Mouse (Mus musculus) liver, adult 2 months (tissue): Measurements from ENCODE around the gene Ccdc77. TPM values are rescaled to one million over a fixed set of nuclear protein-coding genes. Genes with fewer than 3 reads are reported as not detected.

ENCODE experiments used
- DNase-seq: peaks from one replicate; pipeline ENCODE4 v3.0.0-alpha.2; 2011; ENCODE audit warnings: low read depth, low spot score; ENCODE audit errors: extremely low read depth
- H3K27ac ChIP-seq: fragments of 200-500 bp; replicated peaks from 2 replicates; pipeline ENCODE4 v1.5.1; 2012; ENCODE audit warnings: low read depth, mild to moderate bottlenecking, control low read depth, inconsistent platforms, low read length; ENCODE audit not compliant: insufficient read depth
- H3K27me3 ChIP-seq: fragments of 200-500 bp; 2 replicates; pipeline ENCODE4 v1.6.1; 2012; ENCODE audit warnings: mild to moderate bottlenecking, moderate library complexity, low read length, inconsistent platforms; ENCODE audit not compliant: control insufficient read depth, insufficient read depth
- H3K36me3 ChIP-seq: fragments of 200-500 bp; 2 replicates; pipeline ENCODE4 v1.6.1; 2012; ENCODE audit warnings: low read length, inconsistent platforms; ENCODE audit not compliant: control insufficient read depth, insufficient read depth
- H3K4me1 ChIP-seq: fragments of 200-500 bp; 2 replicates; pipeline ENCODE4 v1.6.1; 2011; ENCODE audit warnings: low read length; ENCODE audit not compliant: control insufficient read depth, insufficient read depth
- H3K4me3 ChIP-seq: fragments of 200-500 bp; 2 replicates; pipeline ENCODE4 v1.5.1; 2011; ENCODE audit warnings: low read depth, mild to moderate bottlenecking, control low read depth, low read length, moderate library complexity; ENCODE audit not compliant: insufficient read depth
- H3K79me2 ChIP-seq: fragments of 200-500 bp; 2 replicates; pipeline ENCODE4 v1.6.1; 2012; ENCODE audit warnings: inconsistent platforms, mild to moderate bottlenecking, low read length, moderate library complexity; ENCODE audit not compliant: control insufficient read depth, insufficient read depth
- H3K9ac ChIP-seq: fragments of 200-500 bp; 2 replicates; pipeline ENCODE4 v1.6.1; 2012; ENCODE audit warnings: low read depth, mild to moderate bottlenecking, control low read depth, inconsistent platforms, low read length
- CTCF ChIP-seq: fragments of 200-500 bp; IDR thresholded peaks from 2 replicates; pipeline ENCODE4 v1.5.1; 2011; ENCODE audit warnings: low read depth, low read length, control low read depth
- POLR2A ChIP-seq: fragments of 200-500 bp; IDR thresholded peaks from 2 replicates; pipeline ENCODE4 v1.6.1; 2011; ENCODE audit warnings: low read length, control low read depth; ENCODE audit not compliant: insufficient read depth; ENCODE audit errors: extremely low read depth
- WGBS: fragments of 180-500 bp; shearing (Covaris S2); methylation state at CpG from one replicate; pipeline ENCODE4 v1.1.7; 2018; 5-methylcytosine and 5-hydroxymethylcytosine counted together
- polyA plus RNA-seq: library from polyadenylated mRNA; depleted of rRNA; stranded (reverse); fragments of >200 nt; gene quantifications from 2 replicates; pipeline ENCODE4 v1.2.3, GENCODE M21; 2012; rRNA removed
- total RNA-seq: library from RNA; depleted of rRNA; stranded (reverse); fragments of >200 nt; gene quantifications from 2 replicates; pipeline ENCODE4 v1.2.3, GENCODE M21; 2014; rRNA removed

The Ccdc77 gene
- total RNA-seq (4.5 and 5.0 TPM in 2 replicates), polyA plus RNA-seq (1.0 and 1.5 TPM in 2 replicates)

DNA sequence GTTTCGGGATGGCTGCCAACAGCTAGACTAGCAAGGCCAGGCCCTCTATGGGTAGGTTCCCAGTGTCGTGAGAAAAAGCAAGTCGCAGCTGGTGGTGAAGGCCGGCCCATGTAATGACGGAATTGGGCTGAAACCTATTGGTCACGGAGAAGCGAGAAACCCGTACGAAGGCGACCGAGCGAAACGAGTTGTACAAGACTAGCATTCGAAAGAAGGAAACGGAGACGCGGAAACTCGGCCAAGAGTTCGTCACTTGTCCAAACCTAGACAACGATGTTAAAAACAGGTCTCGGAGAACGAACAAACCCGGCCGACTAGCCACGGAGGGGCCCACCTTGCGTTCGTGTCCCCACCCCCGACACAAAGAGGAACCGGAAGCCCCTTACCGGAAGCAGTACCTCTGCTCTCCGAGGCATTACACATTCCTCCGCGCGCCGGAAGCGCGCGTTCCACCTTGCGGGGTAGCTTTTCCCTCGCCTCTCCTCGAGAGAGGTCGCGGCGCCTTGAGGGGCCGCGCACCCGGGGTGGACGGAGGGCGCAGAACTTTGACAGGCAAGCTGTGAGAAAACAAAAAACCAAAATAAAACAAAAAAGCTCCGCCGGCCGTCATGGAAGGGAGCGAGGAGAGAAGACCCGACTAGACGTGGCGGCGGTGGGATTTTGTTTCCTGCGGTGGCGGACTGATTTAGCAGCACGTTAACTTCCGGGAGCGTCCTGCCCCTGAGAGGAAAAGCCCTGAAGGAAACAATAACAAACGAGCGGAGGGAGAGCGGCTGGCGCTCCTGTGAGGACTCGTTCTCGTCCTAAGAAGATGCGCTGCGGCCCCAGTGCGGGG, at the start of gene Ccdc77, which contains the start of gene Kdm5a:
Ccdc77 (minus strand) TSS at position 687 of the 835 bp plus-strand sequence.
Kdm5a (plus strand) TSS at position 437 of the 835 bp plus-strand sequence.
- peaks cover 12% of the 10 kb centered on the region for H3K4me1 ChIP-seq
- whole genome bisulfite sequencing, result under 1% methylated on average over 71 of the region's 71 CpGs
- H3K79me2 ChIP-seq, result peaks cover 19% of the 10 kb centered on the region; the same call in 1 of the 2 replicates
- H3K27ac ChIP-seq, result peak within 1 kb of the TSS; percentile 98
- peak; percentile 94 for DNase-seq
- H3K4me3 ChIP-seq, result peak within 1 kb of the TSS; percentile 93
- no peaks in the 10 kb centered on the region for H3K27me3 ChIP-seq
- no peak; the same call in 1 of the 2 replicates for TF ChIP-seq CTCF
- TF ChIP-seq POLR2A, result peak; percentile 83
- peaks cover 16% of the 10 kb centered on the region for H3K36me3 ChIP-seq
- H3K9ac ChIP-seq, result peak within 1 kb of the TSS; percentile 91

DNA sequence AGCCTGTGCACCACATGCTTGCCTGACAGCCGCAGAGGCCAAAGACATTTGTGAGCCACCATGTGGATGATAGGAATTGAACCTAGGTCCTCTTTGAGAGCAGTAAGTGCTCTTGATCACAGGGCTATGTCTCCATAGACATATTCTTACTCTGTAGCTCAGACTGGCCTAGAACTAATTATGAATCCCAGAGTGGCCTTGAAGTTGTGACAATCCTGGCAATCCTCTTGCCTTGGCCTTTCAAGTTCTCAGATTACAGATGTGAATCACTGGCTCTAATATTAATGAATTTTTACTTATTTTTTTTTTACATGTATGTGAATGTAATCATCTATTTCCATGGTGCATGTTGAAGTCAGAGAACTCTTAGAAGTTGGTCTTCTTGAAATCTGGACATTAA, 39.8 kb upstream of the Ccdc77 start:
- H3K27ac ChIP-seq, result no peak overlapping the region
- no peak for TF ChIP-seq POLR2A
- no peak for TF ChIP-seq CTCF
- H3K36me3 ChIP-seq, result peaks cover 66% of the 10 kb centered on the region
- H3K4me3 ChIP-seq, result no peak overlapping the region
- WGBS, result 94% methylated on average over 1 of the region's 1 CpGs
- no peak overlapping the region for H3K9ac ChIP-seq
- H3K4me1 ChIP-seq, result no peaks in the 10 kb centered on the region
- H3K27me3 ChIP-seq, result no peaks in the 10 kb centered on the region
- H3K79me2 ChIP-seq, result no peaks in the 10 kb centered on the region; the same call in 1 of the 2 replicates
- DNase-seq, result no peak

DNA sequence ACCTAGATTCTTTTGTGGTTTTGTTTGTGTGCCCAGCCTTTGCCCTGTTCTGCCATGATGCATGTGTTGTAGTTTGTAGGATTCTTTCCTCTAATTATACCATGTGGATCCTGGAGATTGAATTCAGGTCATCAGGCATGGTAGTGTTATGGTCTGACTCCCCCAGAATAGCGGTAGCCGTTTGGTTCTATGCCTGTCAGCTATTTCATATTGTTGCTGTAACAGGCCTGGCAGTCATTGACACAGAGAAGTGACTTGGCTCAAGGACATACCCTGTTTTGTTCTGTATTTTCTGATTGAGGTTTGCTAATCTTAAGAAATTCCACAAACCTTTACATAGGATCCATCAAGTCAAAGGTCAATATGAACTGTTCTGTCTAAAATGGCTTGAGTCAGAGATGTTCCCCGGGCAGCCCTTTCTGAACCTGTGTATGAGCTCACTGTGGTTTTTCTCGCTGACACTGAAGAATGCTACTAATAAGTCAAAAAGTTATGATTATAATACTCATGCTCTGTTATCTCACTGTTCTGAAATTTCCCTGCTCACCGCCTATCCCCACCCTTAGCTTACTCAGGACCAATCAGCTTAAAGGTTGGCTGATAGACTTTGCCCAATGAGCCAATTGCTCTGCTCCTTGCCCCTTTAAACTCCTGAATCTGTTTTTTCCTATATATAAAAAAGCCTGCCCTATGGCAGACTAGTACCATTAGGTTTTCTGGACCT, 31.6 kb upstream of the Ccdc77 start:
- Histone ChIP-seq H3K36me3 (peaks cover 64% of the 10 kb centered on the region), H3K79me2 (no peaks in the 10 kb centered on the region; the same call in 1 of the 2 replicates), H3K9ac (no peak overlapping the region), H3K4me3 (no peak overlapping the region), H3K4me1 (no peaks in the 10 kb centered on the region), H3K27me3 (no peaks in the 10 kb centered on the region), H3K27ac (no peak overlapping the region)
- TF ChIP-seq POLR2A (no peak), CTCF (no peak)
- DNase-seq, result no peak
- WGBS, result 82% methylated on average over 5 of the region's 5 CpGs

DNA sequence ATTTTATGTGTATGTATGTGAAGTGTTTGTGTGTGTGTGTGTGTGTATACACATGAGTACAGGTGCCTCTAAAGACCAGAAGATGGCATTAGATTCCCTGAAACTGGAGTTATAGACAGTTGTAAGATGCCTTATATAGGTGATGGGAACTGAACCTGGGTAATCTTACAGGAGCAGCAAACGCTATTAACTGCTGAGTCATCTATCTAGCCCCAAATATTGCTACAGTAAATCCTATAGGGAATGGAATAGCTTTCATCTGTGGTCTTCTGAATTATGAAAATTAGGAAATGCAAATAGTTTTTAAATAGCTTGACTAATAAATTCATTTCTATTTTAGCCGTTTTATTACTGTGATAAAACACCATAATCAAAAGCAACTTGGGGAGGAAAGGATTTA, 28.6 kb upstream of the Ccdc77 start:
- 98% methylated on average over 2 of the region's 2 CpGs for WGBS
- H3K79me2 ChIP-seq, result no peaks in the 10 kb centered on the region; the same call in 1 of the 2 replicates
- TF ChIP-seq CTCF (no peak), POLR2A (no peak)
- H3K4me3 ChIP-seq, result no peak overlapping the region
- no peaks in the 10 kb centered on the region for H3K4me1 ChIP-seq
- H3K27ac ChIP-seq, result no peak overlapping the region
- H3K36me3 ChIP-seq, result peaks cover 70% of the 10 kb centered on the region
- no peak for DNase-seq
- no peak overlapping the region for H3K9ac ChIP-seq
- H3K27me3 ChIP-seq, result no peaks in the 10 kb centered on the region

DNA sequence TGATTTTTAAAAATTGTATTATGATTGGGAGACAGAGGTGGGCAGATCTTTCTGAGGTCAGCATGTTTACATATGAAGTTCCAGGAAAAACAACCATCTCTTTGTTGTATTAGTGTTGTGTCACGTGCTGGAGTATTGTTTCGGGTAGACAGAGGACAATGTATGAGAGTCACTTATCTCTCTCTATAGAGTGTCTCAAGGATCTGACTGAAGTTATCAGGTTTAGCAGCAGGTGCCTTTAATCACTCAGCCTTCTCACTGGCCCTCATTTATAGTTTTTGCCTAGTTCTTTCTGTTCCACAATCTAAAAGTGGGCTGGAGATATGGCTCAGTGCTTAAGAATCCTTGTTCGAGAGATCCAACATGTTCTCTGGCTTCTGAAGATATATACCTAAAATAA, 25.9 kb upstream of the Ccdc77 start:
- WGBS, result 87% methylated on average over 3 of the region's 3 CpGs
- no peak overlapping the region for H3K4me3 ChIP-seq
- no peaks in the 10 kb centered on the region for H3K4me1 ChIP-seq
- H3K27me3 ChIP-seq, result no peaks in the 10 kb centered on the region
- no peak overlapping the region for H3K27ac ChIP-seq
- DNase-seq, result no peak
- no peaks in the 10 kb centered on the region; the same call in 1 of the 2 replicates for H3K79me2 ChIP-seq
- TF ChIP-seq CTCF (no peak), POLR2A (no peak)
- no peak overlapping the region for H3K9ac ChIP-seq
- peaks cover 57% of the 10 kb centered on the region for H3K36me3 ChIP-seq
